In the genomic region with DNA sequence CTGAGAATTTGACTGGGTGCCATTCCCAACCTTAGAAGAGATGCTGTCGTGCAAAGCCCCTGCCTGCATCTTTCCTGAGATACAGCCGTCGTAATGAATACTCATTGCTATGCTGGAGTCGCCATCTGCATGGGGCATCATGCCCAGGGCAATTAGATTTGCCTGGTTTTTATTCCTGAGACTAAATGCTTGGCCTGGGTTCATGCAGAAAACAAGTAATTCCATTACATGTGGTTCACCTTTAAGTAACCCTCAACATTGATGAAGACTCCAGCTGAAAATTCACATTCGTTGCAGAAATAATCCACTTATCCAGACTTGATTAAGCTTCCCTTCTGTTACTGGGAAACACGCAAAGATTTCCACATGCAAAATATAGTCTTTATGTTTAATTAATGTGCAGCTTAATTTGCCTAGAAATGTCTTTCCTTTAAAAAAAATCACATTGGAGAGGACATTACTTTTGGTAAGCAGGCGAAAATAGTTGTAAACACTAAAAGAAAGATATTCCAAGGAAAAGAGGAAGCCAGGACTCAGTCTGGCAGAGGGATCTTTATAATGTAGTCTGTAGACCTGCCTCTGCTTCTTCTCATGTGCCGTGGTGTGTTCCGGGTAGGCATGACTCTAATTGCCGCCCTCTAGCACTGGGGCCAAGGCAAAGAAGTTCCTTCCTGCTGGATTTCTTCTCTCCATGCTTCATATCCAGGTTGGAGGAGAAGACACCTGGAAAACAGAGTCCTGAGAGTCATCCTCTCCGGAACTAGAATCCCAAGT, we compare ENCODE assay signal across 12 mouse cellular contexts.
A peak's percentile ranks its signal among the peaks of the same experiment; 100 is the strongest.
DNase-seq lines count a peak whose midpoint lies in the region; ATAC-seq and TF ChIP-seq lines count a peak whose summit lies in the region.
"Had no signal": no experiment of that assay in that cellular context is flagged by ENCODE, and none has a peak within 500 bp of the region (broad histone marks: within the 10 kb centered on the region; RNA-seq: fewer than 3 reads in every experiment).

No protein-coding gene starts in this region.

- TF ChIP-seq CTCF in olfactory bulb, adult 2 months (IDR thresholded peaks at IDR 0.05; ENCODE audit: insufficient read depth, low read depth, low read length) = no peak

- peaks cover 4% of the 10 kb centered on the region; the same call in 1 of the 2 replicates for H3K4me1 ChIP-seq in embryonic facial prominence, embryonic 14.5 days (ENCODE audit: control insufficient read depth, insufficient read depth, low read length)
- H3K4me1 ChIP-seq in embryonic facial prominence, embryonic 10.5 days = peaks cover 4% of the 10 kb centered on the region; the same call in 1 of the 2 replicates
- H3K4me1 ChIP-seq in kidney, embryonic 16.5 days (ENCODE audit: insufficient read depth, low read length) = peaks cover 10% of the 10 kb centered on the region; the same call in 1 of the 2 replicates
- peaks cover 14% of the 10 kb centered on the region for H3K4me1 ChIP-seq in neural tube, embryonic 13.5 days (replicated peaks)
- H3K4me1 ChIP-seq in olfactory bulb, adult 2 months (ENCODE audit: control insufficient read depth, insufficient read depth, low read length) = peaks cover 8% of the 10 kb centered on the region
- H3K4me1 ChIP-seq: limb, embryonic 12.5 days had no signal

- no peak for ATAC-seq in embryonic facial prominence, embryonic 14.5 days (ENCODE audit: low read depth)
- ATAC-seq in kidney, embryonic 16.5 days (ENCODE audit: low FRiP score, low TSS enrichment) = no peak
- peak; percentile 56; the same call in 1 of the 2 replicates for ATAC-seq in neural tube, embryonic 13.5 days (ENCODE audit: low read depth)
- ATAC-seq in CD4-positive, CD25-positive, alpha-beta regulatory T cell, adult 4 months = no peak

- no peak overlapping the region for H3K9ac ChIP-seq in embryonic facial prominence, embryonic 14.5 days (ENCODE audit: low read depth, low read length)
- H3K9ac ChIP-seq in kidney, embryonic 16.5 days (replicated peaks; ENCODE audit: low read length) = no peak overlapping the region
- H3K9ac ChIP-seq in neural tube, embryonic 13.5 days = no peak overlapping the region
- H3K9ac ChIP-seq: embryonic facial prominence, embryonic 13.5 days; limb, embryonic 12.5 days had no signal

- WGBS in embryonic facial prominence, embryonic 14.5 days = 66% methylated on average over 11 of the region's 11 CpGs
- 81% methylated on average over 11 of the region's 11 CpGs for WGBS in embryonic facial prominence, embryonic 10.5 days
- WGBS in kidney, embryonic 16.5 days = 69% methylated on average over 11 of the region's 11 CpGs
- WGBS in neural tube, embryonic 13.5 days = 71% methylated on average over 11 of the region's 11 CpGs
- 28% methylated on average over 11 of the region's 11 CpGs for WGBS in olfactory bulb, adult 2 months

- H3K36me3 ChIP-seq in embryonic facial prominence, embryonic 14.5 days (ENCODE audit: control insufficient read depth, insufficient read depth, low read length) = no peaks in the 10 kb centered on the region
- H3K36me3 ChIP-seq in embryonic facial prominence, embryonic 10.5 days (replicated peaks) = no peaks in the 10 kb centered on the region
- H3K36me3 ChIP-seq in kidney, embryonic 16.5 days (ENCODE audit: insufficient read depth, low read length) = no peaks in the 10 kb centered on the region
- H3K36me3 ChIP-seq in neural tube, embryonic 13.5 days = no peaks in the 10 kb centered on the region
- H3K36me3 ChIP-seq: embryonic facial prominence, embryonic 13.5 days; limb, embryonic 12.5 days had no signal

- peak; percentile 65 for DNase-seq in embryonic facial prominence, embryonic 14.5 days (ENCODE audit: low spot score)
- DNase-seq in embryonic facial prominence, embryonic 10.5 days (ENCODE audit: low spot score) = no peak
- DNase-seq in kidney, adult 9 months = no peak
- DNase-seq in neural tube, embryonic 10.5 days (ENCODE audit: extremely low spot score, low spot score) = no peak
- DNase-seq: cerebellum, adult 9-10 months; gastrocnemius, postnatal 10 days had no signal

- peak overlapping the region; percentile 33; the same call in 1 of the 2 replicates for H3K27ac ChIP-seq in embryonic facial prominence, embryonic 14.5 days (replicated peaks; ENCODE audit: low read depth, low read length)
- no peak overlapping the region for H3K27ac ChIP-seq in embryonic facial prominence, embryonic 10.5 days (replicated peaks)
- peak overlapping the region; percentile 82 for H3K27ac ChIP-seq in kidney, embryonic 16.5 days (ENCODE audit: low read length)
- H3K27ac ChIP-seq in neural tube, embryonic 13.5 days (replicated peaks) = 0 out of 2 replicates have a peak overlapping the region, but pooled peaks have one; percentile 2
- H3K27ac ChIP-seq in olfactory bulb, adult 2 months (ENCODE audit: insufficient read depth, low read depth, low read length) = peak overlapping the region; percentile 26; the same call in 1 of the 2 replicates
- H3K27ac ChIP-seq: embryonic facial prominence, embryonic 13.5 days; limb, embryonic 12.5 days had no signal

- no peak for TF ChIP-seq POLR2A in olfactory bulb, adult 2 months (IDR thresholded peaks at IDR 0.05; ENCODE audit: insufficient read depth, low read depth, low read length)

- no peaks in the 10 kb centered on the region for H3K9me3 ChIP-seq in embryonic facial prominence, embryonic 14.5 days (ENCODE audit: control insufficient read depth, low read length)
- H3K9me3 ChIP-seq in embryonic facial prominence, embryonic 10.5 days = no peaks in the 10 kb centered on the region
- no peaks in the 10 kb centered on the region for H3K9me3 ChIP-seq in kidney, embryonic 16.5 days (ENCODE audit: low read length)
- H3K9me3 ChIP-seq in neural tube, embryonic 13.5 days = no peaks in the 10 kb centered on the region
- H3K9me3 ChIP-seq: embryonic facial prominence, embryonic 13.5 days; limb, embryonic 12.5 days had no signal

- H3K4me2 ChIP-seq in embryonic facial prominence, embryonic 14.5 days (ENCODE audit: low read depth, low read length) = 0 out of 2 replicates have a peak overlapping the region, but pooled peaks have one; percentile 23
- no peak overlapping the region for H3K4me2 ChIP-seq in kidney, embryonic 16.5 days (replicated peaks; ENCODE audit: low read depth, low read length)
- H3K4me2 ChIP-seq in neural tube, embryonic 13.5 days = no peak overlapping the region
- H3K4me2 ChIP-seq: embryonic facial prominence, embryonic 13.5 days; limb, embryonic 12.5 days had no signal

- no peaks in the 10 kb centered on the region for H3K27me3 ChIP-seq in embryonic facial prominence, embryonic 14.5 days (replicated peaks; ENCODE audit: control insufficient read depth, insufficient read depth, low read length)
- no peaks in the 10 kb centered on the region for H3K27me3 ChIP-seq in embryonic facial prominence, embryonic 10.5 days (replicated peaks; ENCODE audit: low read depth, poor library complexity, severe bottlenecking)
- H3K27me3 ChIP-seq in kidney, embryonic 16.5 days (ENCODE audit: insufficient read depth, low read length) = no peaks in the 10 kb centered on the region
- H3K27me3 ChIP-seq in neural tube, embryonic 13.5 days = no peaks in the 10 kb centered on the region
- H3K27me3 ChIP-seq: embryonic facial prominence, embryonic 13.5 days; limb, embryonic 12.5 days had no signal

- H3K4me3 ChIP-seq in embryonic facial prominence, embryonic 14.5 days (ENCODE audit: low read depth, low read length) = no peak overlapping the region
- H3K4me3 ChIP-seq in embryonic facial prominence, embryonic 10.5 days = no peak overlapping the region
- H3K4me3 ChIP-seq in kidney, embryonic 16.5 days (ENCODE audit: low read length) = no peak overlapping the region
- H3K4me3 ChIP-seq in neural tube, embryonic 13.5 days = no peak overlapping the region
- no peak overlapping the region for H3K4me3 ChIP-seq in olfactory bulb, adult 2 months (ENCODE audit: insufficient read depth, low read depth, low read length)
- H3K4me3 ChIP-seq: embryonic facial prominence, embryonic 13.5 days; limb, embryonic 12.5 days had no signal
